Mouse (Mus musculus): Measurements from ENCODE around the gene Cdh10.

DNA sequence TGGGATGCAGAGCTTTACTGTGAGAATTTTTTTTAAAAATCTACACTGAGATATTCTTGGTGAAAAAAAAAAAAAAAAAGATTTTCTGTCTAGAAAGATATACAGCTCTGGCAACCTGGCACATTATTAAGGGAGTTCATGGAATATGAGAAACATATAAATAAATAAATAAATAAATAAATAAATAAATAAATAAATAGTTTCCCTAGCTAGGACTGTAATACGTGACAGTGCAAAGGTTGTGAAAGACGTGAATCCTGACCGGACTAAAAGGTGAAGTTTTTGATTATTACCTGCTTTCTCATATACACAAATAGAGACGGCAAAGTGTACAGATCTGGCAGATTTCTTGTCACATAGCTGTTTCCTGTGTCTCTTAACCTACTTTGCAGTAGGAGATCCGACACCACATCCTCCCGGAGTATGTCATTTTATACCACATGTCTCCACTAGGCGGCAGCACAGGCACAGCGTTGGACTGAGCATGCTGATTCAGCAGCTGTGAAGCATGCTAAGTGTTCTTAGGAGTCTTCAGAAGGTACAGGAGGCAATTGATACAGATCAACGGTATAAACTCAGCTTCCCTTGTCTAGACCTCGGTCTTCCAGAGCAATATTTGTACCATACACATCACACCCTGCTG is 2.5 kb downstream of the Cdh10 start:
- TF ChIP-seq POLR2A (IDR thresholded peaks at IDR 0.05; ENCODE audit: low read depth, low read length) = no peak
- peak; percentile 36; the same call in 1 of the 2 replicates for TF ChIP-seq CTCF (IDR thresholded peaks at IDR 0.05; ENCODE audit: extremely low read depth, insufficient read depth, insufficient read length, insufficient replicate concordance)
